Mouse (Mus musculus): ENCODE measurements at regions not wholly inside any gene's neighbourhood (a gene's known extent, or its start where the extent isn't known, plus 50 kb on each side); places are given as distances from the start of the nearest gene placed in this dataset.

DNA sequence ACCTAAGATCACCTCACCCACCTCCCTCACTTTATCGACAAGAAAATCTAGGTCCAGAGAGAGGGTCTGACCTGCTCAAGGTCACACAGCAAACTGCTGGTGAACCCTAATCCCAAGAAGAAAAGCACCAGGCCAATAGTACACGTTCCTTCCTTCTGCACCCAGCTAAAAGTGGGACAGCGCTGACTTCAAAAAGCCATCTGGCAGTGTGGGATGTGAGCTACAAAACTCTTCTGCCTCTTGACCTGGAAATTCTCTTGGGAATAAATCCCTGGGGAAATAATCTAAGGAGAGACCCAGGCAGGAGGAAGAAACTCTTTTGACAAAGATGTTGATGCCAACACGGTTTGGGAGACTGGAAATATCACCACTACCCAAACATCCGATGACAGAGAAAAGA, 175.4 kb downstream of the Cct6b start:
- 77% methylated on average over 5 of the region's 5 CpGs for WGBS
- no peak for ATAC-seq (ENCODE audit: insufficient number of reproducible peaks, low FRiP score)
- Histone ChIP-seq H3K9ac (no peak overlapping the region), H3K9me3 (replicated peaks) (no peaks in the 10 kb centered on the region), H3K27me3 (replicated peaks) (no peaks in the 10 kb centered on the region), H3K4me2 (no peak overlapping the region), H3K27ac (ENCODE audit: poor library complexity, severe bottlenecking) (no peak overlapping the region), H3K4me1 (replicated peaks) (no peaks in the 10 kb centered on the region), H3K4me3 (no peak overlapping the region), H3K36me3 (no peaks in the 10 kb centered on the region)

DNA sequence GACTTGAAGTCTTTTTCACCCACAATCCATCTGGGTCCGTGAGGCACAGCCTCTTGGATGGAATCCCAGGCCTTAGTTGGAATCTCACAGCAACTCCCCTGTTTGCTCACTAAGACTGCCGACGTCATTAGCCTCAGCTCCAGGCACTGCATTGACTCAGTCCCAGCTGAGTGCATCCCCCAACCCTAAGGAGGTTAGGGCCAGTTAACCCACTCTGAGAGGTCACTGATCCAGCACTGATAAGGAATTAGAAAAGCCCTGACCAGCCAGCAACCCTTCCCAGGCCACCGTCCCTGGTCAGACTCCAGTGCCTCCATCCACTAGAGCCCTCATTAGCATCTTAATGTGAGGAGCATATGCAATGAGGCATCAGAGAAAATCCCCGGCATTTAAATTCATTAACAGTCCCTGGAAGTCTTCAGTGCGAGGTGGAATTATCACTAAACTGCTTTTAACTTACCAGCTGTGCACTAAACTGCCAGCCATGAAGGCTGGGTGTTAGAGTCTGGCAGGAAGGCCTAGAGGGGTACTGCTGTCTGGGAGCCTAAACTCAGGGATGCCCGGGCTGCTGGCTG, 184.2 kb downstream of the Cct6b start:
- H3K4me1 ChIP-seq (replicated peaks), result no peaks in the 10 kb centered on the region
- WGBS, result 25% methylated on average over 7 of the region's 7 CpGs

DNA sequence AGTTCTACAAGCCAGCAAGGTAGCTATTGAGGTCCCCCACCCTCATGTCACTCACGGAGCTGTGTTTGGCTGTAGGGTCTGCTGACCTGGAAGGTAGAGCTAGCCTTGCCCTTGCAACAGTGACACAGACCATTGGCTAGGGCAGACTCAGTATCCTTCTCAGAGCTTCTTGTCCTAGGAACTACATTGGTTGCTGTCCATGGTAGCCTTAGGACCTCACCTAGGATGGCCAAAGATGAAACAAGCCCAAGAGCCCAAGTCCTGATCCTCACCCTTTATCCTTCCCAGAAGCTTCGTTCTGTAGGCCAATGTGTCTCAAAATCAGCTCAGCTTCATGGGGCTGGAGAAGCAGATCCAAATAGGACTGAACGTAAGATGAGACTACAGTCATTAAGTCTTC, 187.3 kb downstream of the Tmem132e start:
- ATAC-seq (ENCODE audit: insufficient number of reproducible peaks, low FRiP score), result no peak
- WGBS, result 50% methylated on average over 3 of the region's 3 CpGs

More for the DNA sequence above, 184.2 kb downstream of the Cct6b start:
- no peak overlapping the region for H3K9ac ChIP-seq
- H3K36me3 ChIP-seq, result no peaks in the 10 kb centered on the region
- no peaks in the 10 kb centered on the region for H3K9me3 ChIP-seq (replicated peaks)
- 0 out of 2 replicates have a peak, but pooled peaks cover 8% of the 10 kb centered on the region for H3K27me3 ChIP-seq (replicated peaks)
- H3K4me2 ChIP-seq, result no peak overlapping the region
- H3K27ac ChIP-seq (ENCODE audit: poor library complexity, severe bottlenecking), result no peak overlapping the region
- no peak overlapping the region for H3K4me3 ChIP-seq
- ATAC-seq (ENCODE audit: insufficient number of reproducible peaks, low FRiP score), result no peak

DNA sequence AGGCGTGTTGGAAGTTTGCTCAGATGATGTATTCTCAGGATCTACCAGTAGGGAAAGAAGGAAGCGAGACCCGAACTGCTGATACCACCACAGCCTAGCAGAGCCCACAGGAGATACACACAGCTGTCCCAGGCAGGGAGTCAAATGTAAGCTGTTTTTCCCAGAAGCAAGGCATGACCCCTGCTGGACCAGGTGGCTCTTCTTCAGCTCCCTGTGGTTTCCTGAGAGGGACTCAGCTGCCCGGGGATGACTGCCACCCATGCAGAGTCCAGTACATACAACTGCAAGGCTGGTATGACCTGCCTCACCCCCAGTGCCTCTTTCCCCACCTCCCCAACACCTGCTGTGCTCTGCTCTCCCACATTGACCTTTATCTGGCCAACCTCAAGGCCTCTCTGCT, 184.4 kb downstream of the Tmem132e start:
- H3K9ac ChIP-seq, result no peak overlapping the region
- H3K36me3 ChIP-seq, result no peaks in the 10 kb centered on the region
- no peak for ATAC-seq (ENCODE audit: insufficient number of reproducible peaks, low FRiP score)
- H3K27me3 ChIP-seq (replicated peaks), result no peaks in the 10 kb centered on the region
- no peaks in the 10 kb centered on the region for H3K9me3 ChIP-seq (replicated peaks)
- H3K4me2 ChIP-seq, result no peak overlapping the region
- H3K4me1 ChIP-seq (replicated peaks), result no peaks in the 10 kb centered on the region
- H3K4me3 ChIP-seq, result no peak overlapping the region
- WGBS, result 61% methylated on average over 4 of the region's 4 CpGs
- H3K27ac ChIP-seq (ENCODE audit: poor library complexity, severe bottlenecking), result no peak overlapping the region

More for the DNA sequence above, 187.3 kb downstream of the Tmem132e start:
- H3K27me3 ChIP-seq (replicated peaks), result 0 out of 2 replicates have a peak, but pooled peaks cover 4% of the 10 kb centered on the region
- H3K9me3 ChIP-seq (replicated peaks), result no peaks in the 10 kb centered on the region
- no peak overlapping the region for H3K27ac ChIP-seq (ENCODE audit: poor library complexity, severe bottlenecking)
- H3K4me3 ChIP-seq, result no peak overlapping the region
- H3K9ac ChIP-seq, result no peak overlapping the region
- no peaks in the 10 kb centered on the region for H3K4me1 ChIP-seq (replicated peaks)
- H3K4me2 ChIP-seq, result no peak overlapping the region
- no peaks in the 10 kb centered on the region for H3K36me3 ChIP-seq

DNA sequence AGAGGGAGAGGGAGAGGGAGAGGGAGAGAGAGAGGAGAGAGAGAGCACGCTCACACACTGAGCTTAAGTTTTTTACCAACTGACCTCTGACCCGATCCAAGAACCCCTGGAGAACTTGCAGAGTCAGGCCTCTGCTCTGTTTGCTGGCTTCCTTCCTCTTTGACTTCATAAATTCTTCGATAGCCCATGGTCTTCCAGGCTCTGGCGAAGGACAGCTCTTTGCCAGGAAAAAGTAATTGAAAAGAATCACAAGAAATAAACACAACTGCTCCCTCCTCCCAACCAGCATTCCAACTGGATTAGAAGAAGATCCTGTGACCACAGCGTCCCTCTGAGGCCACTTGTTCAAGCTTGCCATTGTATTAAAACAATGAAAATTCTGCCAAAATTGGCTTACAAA, 182.8 kb downstream of the Tmem132e start:
- Histone ChIP-seq H3K36me3 (no peaks in the 10 kb centered on the region), H3K27ac (ENCODE audit: poor library complexity, severe bottlenecking) (no peak overlapping the region), H3K9ac (no peak overlapping the region), H3K9me3 (replicated peaks) (no peaks in the 10 kb centered on the region), H3K4me3 (no peak overlapping the region), H3K4me2 (no peak overlapping the region), H3K27me3 (replicated peaks) (no peaks in the 10 kb centered on the region), H3K4me1 (replicated peaks) (no peaks in the 10 kb centered on the region)
- no peak for ATAC-seq (ENCODE audit: insufficient number of reproducible peaks, low FRiP score)
- WGBS, result 24% methylated on average over 5 of the region's 5 CpGs

DNA sequence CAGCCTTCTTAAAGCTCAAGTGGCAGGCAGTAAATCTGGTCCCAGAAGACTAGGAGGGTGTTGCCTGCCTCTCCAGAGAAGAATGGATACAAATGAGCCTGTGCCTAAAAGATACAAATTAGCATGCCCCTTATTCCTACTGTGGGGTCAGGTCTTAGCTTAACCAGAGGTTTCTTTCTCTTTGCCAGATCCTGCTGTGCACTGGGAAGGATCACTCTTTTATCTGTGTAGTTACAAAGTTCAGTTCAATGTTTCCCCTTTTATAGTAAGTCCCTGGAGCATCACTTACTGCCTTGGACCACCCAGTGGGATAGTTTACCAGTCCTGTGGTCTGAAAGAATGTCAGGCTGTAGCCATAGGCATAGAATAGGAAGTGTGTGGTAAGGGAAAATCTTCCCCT, 181.1 kb downstream of the Tmem132e start:
- ATAC-seq (ENCODE audit: insufficient number of reproducible peaks, low FRiP score), result no peak
- no peaks in the 10 kb centered on the region for H3K4me1 ChIP-seq (replicated peaks)

DNA sequence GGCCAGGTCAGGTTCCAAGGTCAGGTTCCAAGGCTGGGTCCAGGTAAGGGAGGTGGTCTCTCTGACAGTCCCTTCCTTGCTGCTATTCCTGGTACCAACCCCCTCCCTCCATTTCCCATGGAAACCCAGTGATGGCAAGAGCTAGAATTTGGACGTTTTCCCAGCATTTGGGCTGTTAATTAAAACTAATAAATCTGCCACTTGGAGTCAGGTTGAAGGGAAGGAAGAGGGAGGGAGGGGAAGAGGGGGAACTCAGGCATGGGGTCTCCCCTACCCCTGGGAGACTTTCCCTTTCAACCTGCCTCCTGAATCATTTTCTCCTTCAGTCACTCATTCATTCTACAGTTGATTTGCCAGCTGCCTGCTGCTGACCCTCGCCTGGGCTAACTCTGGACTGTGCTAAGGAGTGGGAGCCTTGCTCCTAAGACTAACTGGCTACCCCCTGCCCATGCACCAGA, 179.5 kb downstream of the Tmem132e start:
- Histone ChIP-seq H3K4me3 (no peak overlapping the region), H3K4me1 (replicated peaks) (no peaks in the 10 kb centered on the region), H3K27me3 (replicated peaks) (no peaks in the 10 kb centered on the region), H3K36me3 (no peaks in the 10 kb centered on the region), H3K27ac (ENCODE audit: poor library complexity, severe bottlenecking) (no peak overlapping the region), H3K9me3 (replicated peaks) (no peaks in the 10 kb centered on the region), H3K4me2 (no peak overlapping the region), H3K9ac (no peak overlapping the region)
- 47% methylated on average over 2 of the region's 2 CpGs for WGBS
- ATAC-seq (ENCODE audit: insufficient number of reproducible peaks, low FRiP score), result no peak

More for the DNA sequence above, 181.1 kb downstream of the Tmem132e start:
- H3K27me3 ChIP-seq (replicated peaks), result no peaks in the 10 kb centered on the region
- no peak overlapping the region for H3K9ac ChIP-seq
- no peak overlapping the region for H3K4me2 ChIP-seq
- H3K36me3 ChIP-seq, result no peaks in the 10 kb centered on the region
- no peak overlapping the region for H3K4me3 ChIP-seq
- no peak overlapping the region for H3K27ac ChIP-seq (ENCODE audit: poor library complexity, severe bottlenecking)
- no peaks in the 10 kb centered on the region for H3K9me3 ChIP-seq (replicated peaks)

DNA sequence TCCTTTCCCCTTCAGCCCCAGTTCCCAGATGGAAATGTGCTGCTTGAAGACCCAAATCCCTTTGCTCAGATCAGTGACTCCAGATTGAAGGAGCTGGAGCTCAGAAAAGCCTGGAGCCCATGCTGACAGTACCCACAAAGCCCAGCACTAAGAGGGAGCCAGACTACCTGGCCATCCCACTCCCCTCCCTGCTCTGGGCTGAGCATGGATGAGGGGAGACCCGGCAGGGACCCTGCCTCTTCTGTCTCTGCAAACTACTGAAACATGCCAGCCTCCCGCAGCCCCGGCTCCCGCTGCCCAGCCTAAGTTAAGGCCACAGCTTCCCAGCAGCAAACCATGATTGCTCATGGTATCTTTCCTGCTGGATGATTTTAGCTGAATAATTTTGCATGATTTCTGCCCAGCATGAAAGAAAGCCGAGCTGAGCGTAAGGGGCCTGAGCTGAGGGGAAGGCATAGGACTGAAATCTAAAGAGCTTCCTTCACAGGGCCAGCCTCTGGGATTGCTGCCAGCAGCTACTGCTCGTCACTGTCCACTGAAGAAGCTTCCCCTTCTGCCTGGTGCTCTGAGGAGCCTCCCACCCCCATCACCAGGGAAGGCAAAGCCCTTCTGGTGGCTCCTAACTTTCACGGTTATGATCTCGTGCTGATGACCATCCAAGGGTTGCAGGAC, 178.4 kb downstream of the Tmem132e start:
- no peak for ATAC-seq (ENCODE audit: insufficient number of reproducible peaks, low FRiP score)
- H3K36me3 ChIP-seq, result no peaks in the 10 kb centered on the region
- no peaks in the 10 kb centered on the region for H3K4me1 ChIP-seq (replicated peaks)
- H3K9ac ChIP-seq, result no peak overlapping the region
- no peak overlapping the region for H3K4me2 ChIP-seq
- H3K4me3 ChIP-seq, result no peak overlapping the region
- H3K27ac ChIP-seq (ENCODE audit: poor library complexity, severe bottlenecking), result no peak overlapping the region
- 66% methylated on average over 9 of the region's 9 CpGs for WGBS
- H3K9me3 ChIP-seq (replicated peaks), result no peaks in the 10 kb centered on the region
- no peaks in the 10 kb centered on the region for H3K27me3 ChIP-seq (replicated peaks)

DNA sequence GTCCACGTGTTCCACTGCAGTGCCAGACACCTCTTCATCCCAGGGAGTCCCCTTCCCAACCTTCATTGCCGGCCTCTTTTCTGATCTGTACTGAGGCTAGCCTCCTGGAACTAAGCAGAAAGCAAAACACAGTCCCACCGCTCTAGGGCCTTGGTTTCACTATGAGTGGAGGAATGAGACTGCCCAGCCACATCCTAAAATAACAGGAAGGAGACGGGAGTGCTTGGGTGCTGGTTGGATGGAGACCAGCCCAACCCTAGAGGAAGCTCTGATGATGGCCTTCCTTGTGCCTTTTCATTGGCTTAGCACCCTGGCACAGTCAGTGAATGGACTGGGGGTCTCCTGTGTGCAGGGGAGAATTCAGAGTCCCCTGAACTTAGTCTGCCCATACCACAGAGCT, 177.4 kb downstream of the Tmem132e start:
- H3K9ac ChIP-seq, result no peak overlapping the region
- no peak overlapping the region for H3K4me2 ChIP-seq
- H3K27me3 ChIP-seq (replicated peaks), result no peaks in the 10 kb centered on the region
- H3K36me3 ChIP-seq, result no peaks in the 10 kb centered on the region
- H3K27ac ChIP-seq (ENCODE audit: poor library complexity, severe bottlenecking), result no peak overlapping the region
- 57% methylated on average over 4 of the region's 4 CpGs for WGBS
- no peaks in the 10 kb centered on the region for H3K4me1 ChIP-seq (replicated peaks)
- no peak overlapping the region for H3K4me3 ChIP-seq
- no peaks in the 10 kb centered on the region for H3K9me3 ChIP-seq (replicated peaks)
- no peak for ATAC-seq (ENCODE audit: insufficient number of reproducible peaks, low FRiP score)

DNA sequence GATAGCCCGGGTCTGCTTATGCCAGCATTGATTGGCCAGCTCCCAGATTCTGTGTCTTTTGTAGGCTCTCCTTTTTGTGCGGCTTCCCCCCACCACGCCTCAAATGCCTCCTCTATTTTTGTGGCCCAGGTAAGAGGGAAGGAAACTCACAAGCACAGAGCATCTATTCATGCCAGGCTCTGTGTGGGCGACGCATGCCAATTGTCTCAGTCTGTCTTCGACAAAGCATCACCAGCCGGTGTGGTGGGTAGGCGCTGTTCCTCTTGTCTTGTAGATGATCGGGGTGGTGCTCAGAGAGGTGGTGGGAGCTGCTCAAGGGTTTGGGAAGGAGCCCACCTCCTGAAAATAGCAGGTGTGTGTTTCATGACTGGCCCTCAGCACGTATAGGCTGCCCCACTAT, 175.5 kb downstream of the Tmem132e start:
- Histone ChIP-seq H3K4me2 (no peak overlapping the region), H3K9ac (no peak overlapping the region), H3K4me3 (no peak overlapping the region), H3K4me1 (replicated peaks) (no peaks in the 10 kb centered on the region), H3K36me3 (no peaks in the 10 kb centered on the region), H3K27me3 (replicated peaks) (no peaks in the 10 kb centered on the region), H3K27ac (ENCODE audit: poor library complexity, severe bottlenecking) (no peak overlapping the region), H3K9me3 (replicated peaks) (no peaks in the 10 kb centered on the region)
- 75% methylated on average over 10 of the region's 10 CpGs for WGBS
- ATAC-seq (ENCODE audit: insufficient number of reproducible peaks, low FRiP score), result no peak

DNA sequence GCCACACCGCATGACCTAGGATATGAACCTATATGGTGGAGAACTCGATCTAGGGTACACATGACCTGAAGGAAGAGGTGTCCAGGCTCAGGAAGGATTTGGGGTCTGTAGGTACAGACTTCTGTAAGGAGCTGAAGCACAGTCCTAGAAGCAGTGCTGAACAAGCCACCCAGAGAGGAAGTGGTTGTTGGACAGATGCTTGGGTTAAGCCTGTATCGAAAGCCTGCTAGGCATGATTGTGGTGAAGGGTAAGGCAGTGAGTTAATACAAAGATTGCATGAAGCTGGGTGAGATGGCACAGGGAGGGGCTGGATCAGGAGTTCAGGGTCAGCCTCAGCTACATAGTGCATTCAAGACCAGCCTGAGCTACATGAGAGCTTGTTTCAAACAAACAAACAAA, 153.3 kb downstream of the Tmem132e start:
- H3K27me3 ChIP-seq (replicated peaks), result no peaks in the 10 kb centered on the region; the same call in 1 of the 2 replicates
- ATAC-seq (ENCODE audit: insufficient number of reproducible peaks, low FRiP score), result no peak
- no peak overlapping the region for H3K4me3 ChIP-seq
- H3K9ac ChIP-seq, result no peak overlapping the region
- no peaks in the 10 kb centered on the region for H3K4me1 ChIP-seq (replicated peaks)
- H3K9me3 ChIP-seq (replicated peaks), result no peaks in the 10 kb centered on the region
- no peak overlapping the region for H3K4me2 ChIP-seq
- H3K27ac ChIP-seq (ENCODE audit: poor library complexity, severe bottlenecking), result no peak overlapping the region
- 84% methylated on average over 3 of the region's 3 CpGs for WGBS
- H3K36me3 ChIP-seq, result no peaks in the 10 kb centered on the region

DNA sequence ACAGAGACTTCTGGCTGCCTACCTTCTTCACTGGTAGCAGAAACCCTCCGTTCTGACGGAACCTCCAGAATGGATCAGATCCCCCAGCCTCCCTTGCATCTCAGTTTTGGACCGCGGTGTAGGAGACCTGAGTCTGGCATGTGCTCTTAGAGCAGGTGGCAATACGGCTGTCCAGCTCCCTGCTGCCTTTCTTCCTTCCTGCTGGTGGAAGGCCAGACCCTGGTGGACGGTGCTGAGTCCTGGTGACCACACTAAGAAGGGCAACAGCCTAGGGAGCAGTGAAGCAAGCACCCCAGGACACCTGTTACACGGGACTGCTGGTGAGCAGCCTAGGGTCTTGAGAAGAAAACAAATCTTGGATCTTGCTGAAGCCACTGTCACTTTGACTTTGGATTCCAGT, 152.7 kb downstream of the Tmem132e start:
- Histone ChIP-seq H3K9me3 (replicated peaks) (no peaks in the 10 kb centered on the region), H3K4me3 (no peak overlapping the region), H3K9ac (no peak overlapping the region), H3K27me3 (replicated peaks) (no peaks in the 10 kb centered on the region; the same call in 1 of the 2 replicates), H3K27ac (ENCODE audit: poor library complexity, severe bottlenecking) (no peak overlapping the region), H3K4me1 (replicated peaks) (no peaks in the 10 kb centered on the region), H3K36me3 (no peaks in the 10 kb centered on the region), H3K4me2 (no peak overlapping the region)
- 72% methylated on average over 7 of the region's 7 CpGs for WGBS
- ATAC-seq (ENCODE audit: insufficient number of reproducible peaks, low FRiP score), result no peak

All from heart, embryonic 12.5 days (tissue).